27 mouse cellular contexts compared by ENCODE assay signal in the genomic region with DNA sequence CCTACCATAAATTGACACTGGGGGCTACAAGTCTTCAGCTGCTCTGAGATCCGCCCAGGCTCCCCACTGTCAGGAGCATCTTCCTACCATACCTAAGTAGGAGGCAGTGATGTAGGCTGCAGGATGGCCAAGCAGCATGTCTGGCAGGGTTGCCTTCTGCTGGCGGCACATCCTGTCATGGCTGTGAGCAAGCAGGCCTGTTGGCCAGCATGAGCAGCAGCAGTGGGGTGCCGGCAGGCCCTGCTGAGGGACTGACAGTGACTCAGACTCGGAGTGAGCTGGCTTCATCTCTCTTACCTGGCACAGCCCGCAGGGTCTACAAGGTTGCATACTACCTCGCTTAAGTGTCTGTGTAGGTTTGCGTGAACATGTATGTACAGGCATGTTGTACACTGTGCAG. TPM values are rescaled to one million over a fixed set of nuclear protein-coding genes. Genes with fewer than 3 reads are reported as not detected.
A peak's percentile ranks its signal among the peaks of the same experiment; 100 is the strongest.
DNase-seq lines count a peak whose midpoint lies in the region; ATAC-seq and TF ChIP-seq lines count a peak whose summit lies in the region.
"Had no signal": no experiment of that assay in that cellular context is flagged by ENCODE, and none has a peak within 500 bp of the region (broad histone marks: within the 10 kb centered on the region; RNA-seq: fewer than 3 reads in every experiment).

No protein-coding gene starts in this region.

- no peak for TF ChIP-seq CTCF in lung, postnatal 0 days (IDR thresholded peaks at IDR 0.05)

- peak; percentile 74; the same call in 1 of the 2 replicates for ATAC-seq in frontal cortex, adult (ENCODE audit: low TSS enrichment)
- ATAC-seq in limb, embryonic 12.5 days (ENCODE audit: insufficient number of reproducible peaks, insufficient read depth, low FRiP score, low TSS enrichment, low read depth): peak; percentile 31; the same call in 1 of the 2 replicates
- no peak for ATAC-seq in lung, postnatal 0 days
- ATAC-seq: activated CD4-positive, CD25-positive, alpha-beta regulatory T cell, adult 4 months; CD4-positive, CD25-positive, alpha-beta regulatory T cell, adult 4 months; liver, postnatal 0 days; midbrain, embryonic 16.5 days had no signal

- no peaks in the 10 kb centered on the region for H3K36me3 ChIP-seq in limb, embryonic 12.5 days
- H3K36me3 ChIP-seq in limb, embryonic 10.5 days: no peaks in the 10 kb centered on the region
- H3K36me3 ChIP-seq in lung, postnatal 0 days (ENCODE audit: insufficient read depth, low read length): no peaks in the 10 kb centered on the region
- H3K36me3 ChIP-seq: forebrain, embryonic 12.5 days; heart, embryonic 13.5 days had no signal

- H3K4me3 ChIP-seq in limb, embryonic 12.5 days (replicated peaks): no peak overlapping the region
- H3K4me3 ChIP-seq in limb, embryonic 10.5 days: no peak overlapping the region
- H3K4me3 ChIP-seq in lung, postnatal 0 days (ENCODE audit: low read depth, low read length): no peak overlapping the region
- H3K4me3 ChIP-seq: forebrain, embryonic 12.5 days; heart, embryonic 13.5 days had no signal

- DNase-seq in frontal cortex, postnatal 25 days (ENCODE audit: low spot score in 2 of 2): no peak
- no peak for DNase-seq in limb, embryonic 10.5 days (ENCODE audit: low spot score)
- DNase-seq in cerebellum, adult 11 months: peak; percentile 85
- peak; percentile 80 to 89 for DNase-seq in cerebellum, postnatal 10 days
- DNase-seq in thymus, postnatal 14 days: no peak
- DNase-seq in lung, postnatal 0 days (ENCODE audit: low spot score): no peak
- DNase-seq: adrenal gland, postnatal 10 days; gastrocnemius, postnatal 14 days; heart, adult 18-20 months; kidney, adult 8-10 months; kidney, postnatal 4 days; liver, postnatal 0 days; lung, postnatal 14 days; spleen, adult 18-20 months had no signal

- H3K9ac ChIP-seq in limb, embryonic 12.5 days (replicated peaks): no peak overlapping the region
- no peak overlapping the region for H3K9ac ChIP-seq in lung, postnatal 0 days (replicated peaks; ENCODE audit: low read depth)
- H3K9ac ChIP-seq: forebrain, embryonic 12.5 days; heart, embryonic 13.5 days; hindbrain, embryonic 14.5 days; liver, postnatal 0 days had no signal

- H3K27me3 ChIP-seq in limb, embryonic 12.5 days: peaks cover 56% of the 10 kb centered on the region
- peaks cover 45% of the 10 kb centered on the region for H3K27me3 ChIP-seq in limb, embryonic 10.5 days (ENCODE audit: low read depth, poor library complexity, severe bottlenecking)
- H3K27me3 ChIP-seq in lung, postnatal 0 days (replicated peaks; ENCODE audit: insufficient read depth, low read length): peaks cover 9% of the 10 kb centered on the region; the same call in 1 of the 2 replicates

- no peaks in the 10 kb centered on the region for H3K9me3 ChIP-seq in limb, embryonic 12.5 days
- H3K9me3 ChIP-seq in limb, embryonic 10.5 days (replicated peaks): no peaks in the 10 kb centered on the region
- H3K9me3 ChIP-seq in lung, postnatal 0 days (ENCODE audit: low read length): no peaks in the 10 kb centered on the region
- H3K9me3 ChIP-seq: forebrain, embryonic 12.5 days; heart, embryonic 13.5 days had no signal

- 79% methylated on average over 7 of the region's 7 CpGs for WGBS in limb, embryonic 12.5 days
- 88% methylated on average over 7 of the region's 7 CpGs for WGBS in limb, embryonic 10.5 days
- 78% methylated on average over 7 of the region's 7 CpGs for WGBS in lung, postnatal 0 days

- H3K4me2 ChIP-seq in limb, embryonic 12.5 days: no peak overlapping the region
- no peak overlapping the region for H3K4me2 ChIP-seq in lung, postnatal 0 days (replicated peaks; ENCODE audit: low read depth, low read length)
- H3K4me2 ChIP-seq: forebrain, embryonic 12.5 days; heart, embryonic 13.5 days; hindbrain, embryonic 14.5 days had no signal

- 0 out of 2 replicates have a peak, but pooled peaks cover 6% of the 10 kb centered on the region for H3K4me1 ChIP-seq in limb, embryonic 12.5 days (replicated peaks)
- peaks cover 8% of the 10 kb centered on the region for H3K4me1 ChIP-seq in limb, embryonic 10.5 days
- H3K4me1 ChIP-seq in lung, postnatal 0 days (ENCODE audit: insufficient read depth, low read depth, low read length): no peaks in the 10 kb centered on the region

- no peak for TF ChIP-seq EP300 in lung, postnatal 0 days (IDR thresholded peaks at IDR 0.05)

- no peak overlapping the region for H3K27ac ChIP-seq in limb, embryonic 12.5 days
- no peak overlapping the region for H3K27ac ChIP-seq in limb, embryonic 10.5 days
- no peak overlapping the region for H3K27ac ChIP-seq in lung, postnatal 0 days (ENCODE audit: low read length)
- H3K27ac ChIP-seq: forebrain, embryonic 12.5 days; heart, embryonic 13.5 days; hindbrain, embryonic 14.5 days had no signal

RNA-seq across cellular contexts. Expression of a gene that starts 5.0 kb away (rescaled TPM):
- 0.13 and 0.15 TPM in 2 replicates for polyA plus RNA-seq in limb, embryonic 12.5 days (2016; fragmentation: Nextera tagmentation; extraction: Ambion mirVana)
- polyA plus RNA-seq in limb, embryonic 10.5 days (2016; fragmentation: Nextera tagmentation; extraction: Ambion mirVana): not detected in 2 replicates
- 0.97 and 0.98 TPM in 2 replicates for polyA plus RNA-seq in lung, postnatal 0 days (2015; fragmentation: Nextera tagmentation; extraction: Ambion mirVana)
- polyA plus RNA-seq: liver, adult 2 months; liver, postnatal 0 days had no signal

RNA-seq across cellular contexts. Expression of a gene that starts 44.1 kb away (rescaled TPM):
- polyA plus RNA-seq in limb, embryonic 12.5 days (2016; fragmentation: Nextera tagmentation; extraction: Ambion mirVana): 0.23 and 0.34 TPM in 2 replicates
- 0.38 and 0.64 TPM in 2 replicates for polyA plus RNA-seq in limb, embryonic 10.5 days (2016; fragmentation: Nextera tagmentation; extraction: Ambion mirVana)
- polyA plus RNA-seq in lung, postnatal 0 days (2015; fragmentation: Nextera tagmentation; extraction: Ambion mirVana): not detected in 2 replicates
- polyA plus RNA-seq: brain, embryonic 14.5 days; embryonic facial prominence, embryonic 11.5 days; forebrain, embryonic 12.5 days; heart, embryonic 13.5 days; hindbrain, embryonic 14.5 days; intestine, embryonic 14.5 days; liver, adult 2 months; liver, postnatal 0 days; midbrain, embryonic 16.5 days; urinary bladder, adult 2 months had no signal

Comparison
In these comparisons a context has a peak if more than half of its experiments do, and no peak if none do; other contexts are left out.
1. DNase-seq: peak in cerebellum, adult 11 months (single experiment) and cerebellum, postnatal 10 days (2 of 2); none in frontal cortex, postnatal 25 days (0 of 2), limb, embryonic 10.5 days (single experiment), thymus, postnatal 14 days (single experiment) and lung, postnatal 0 days (single experiment).